Mouse (Mus musculus): ENCODE measurements around the gene Olfr804.

The Olfr804 gene

DNA sequence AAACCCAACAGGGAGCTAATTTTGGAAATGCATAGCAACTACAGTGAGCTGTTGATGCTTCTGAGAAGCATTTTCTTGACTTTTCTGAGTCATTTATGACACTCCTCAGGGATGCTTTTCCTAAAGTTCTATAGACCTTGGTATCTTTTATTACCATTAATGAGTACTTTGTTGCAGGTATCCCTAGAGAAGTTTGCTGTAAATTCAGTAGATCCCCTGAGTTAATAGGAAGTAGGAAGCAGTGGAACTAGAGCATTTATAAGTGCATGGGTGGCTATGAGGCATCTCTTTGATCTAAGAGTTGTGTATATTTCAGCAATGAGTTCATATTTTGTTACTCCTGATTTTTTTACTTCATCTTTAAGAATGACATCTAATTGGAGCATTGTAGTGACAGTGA is at the start of gene Olfr804:
TSS of gene Olfr804 (plus strand) at position 301 of the 400 bp plus-strand sequence.

GRCm38 (mm10) chr10:129657394-129657793 is 45.6 kb upstream of the Olfr804 start, which contains the start of gene Olfr800:
Olfr800 (plus strand) TSS chr10:129657694.

DNA sequence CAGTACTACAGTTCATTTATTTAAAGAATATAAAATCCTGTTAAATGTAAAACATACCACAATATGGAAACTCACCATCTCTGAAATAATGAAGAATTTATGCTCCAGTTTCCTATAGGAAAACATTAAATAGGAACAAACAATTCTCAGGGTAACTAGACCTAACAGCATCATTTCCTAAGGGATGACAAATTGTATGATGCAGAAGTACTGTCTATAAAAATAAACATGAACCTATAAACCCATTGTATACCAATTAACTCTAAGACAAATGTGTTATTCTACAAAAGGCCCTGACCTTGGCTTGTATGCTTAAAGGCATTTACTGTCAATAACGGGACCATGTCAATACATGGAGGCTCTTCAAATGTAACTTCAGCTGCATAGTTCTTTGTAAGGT is 29.2 kb upstream of the Olfr804 start, which contains the start of gene Olfr801:
TSS of gene Olfr801 (minus strand) at position 101 of the 400 bp plus-strand sequence.
- WGBS: 85% methylated on average over 1 of the region's 1 CpGs

GRCm38 (mm10) chr10:129688069-129688468 is 14.9 kb upstream of the Olfr804 start, which contains the start of gene Olfr802:
Olfr802 (minus strand) TSS chr10:129688169.
- WGBS: 79% methylated on average over 1 of the region's 1 CpGs

- 81% methylated on average over 2 of the region's 2 CpGs for WGBS
Observed at GRCm38 (mm10) chr10:129694186-129694585, 8.8 kb upstream of the Olfr804 start, which contains the start of gene Olfr803. Olfr803 (minus strand) TSS chr10:129694286.

- 98% methylated on average over 2 of the region's 2 CpGs for WGBS
Observed at GRCm38 (mm10) chr10:129729275-129729674, 26.3 kb downstream of the Olfr804 start, which contains the start of gene Olfr805. Olfr805 (minus strand) TSS chr10:129729375.

GRCm38 (mm10) chr10:129741821-129742220 is 38.8 kb downstream of the Olfr804 start, which contains the start of gene Olfr806:
Olfr806 (minus strand) TSS chr10:129741921.

DNA sequence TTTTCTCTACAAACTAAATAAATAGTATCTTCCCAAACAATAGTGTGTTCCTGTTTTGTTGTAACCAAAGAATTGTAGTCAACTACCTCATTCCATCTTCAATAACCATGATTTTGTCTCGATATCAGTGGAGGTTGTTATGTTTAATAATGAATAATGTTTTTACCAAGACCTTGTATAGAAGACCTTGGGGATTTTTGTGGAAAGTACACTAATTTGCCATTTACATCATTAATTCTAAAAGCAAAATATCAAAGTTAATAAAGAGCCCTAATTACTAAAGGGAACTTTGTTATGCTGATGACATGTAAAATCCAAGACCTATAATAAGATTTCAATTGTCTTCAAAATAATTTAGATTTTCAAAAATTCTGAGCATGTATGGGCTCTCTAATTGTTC is 54.7 kb downstream of the Olfr804 start, which contains the start of gene Olfr807:
TSS of gene Olfr807 (minus strand) at position 101 of the 400 bp plus-strand sequence.
- WGBS: 89% methylated on average over 1 of the region's 1 CpGs
